Mouse (Mus musculus) liver, embryonic 11.5 days (tissue): ENCODE data around the gene Arhgef7. TPM values are rescaled to one million over a fixed set of nuclear protein-coding genes. Genes with fewer than 3 reads are reported as not detected.

Source experiments
- ATAC-seq: fragments of 200-750 bp; cut with Nextera tagmentation; replicated peaks from 2 replicates; pipeline ENCODE4 v1.8.0; 2017; ENCODE audit warnings: moderate number of reproducible peaks, mild to moderate bottlenecking, moderate TSS enrichment, moderate library complexity; ENCODE audit not compliant: low FRiP score
- DNase-seq: peaks from one replicate; pipeline ENCODE4 v3.0.0-alpha.2; 2017; ENCODE audit warnings: low spot score
- H3K27ac ChIP-seq: fragments of 300-500 bp; sonication (generic); 2 replicates; pipeline ENCODE4 v1.5.1; 2014; ENCODE audit warnings: mild to moderate bottlenecking, low read depth, low read length, control low read depth
- H3K27me3 ChIP-seq: fragments of 300-500 bp; sonication (generic); replicated peaks from 2 replicates; pipeline ENCODE4 v1.6.1; 2014; ENCODE audit warnings: low read length, mixed read lengths; ENCODE audit not compliant: control insufficient read depth, insufficient read depth
- H3K36me3 ChIP-seq: fragments of 300-500 bp; sonication (generic); 2 replicates; pipeline ENCODE4 v1.6.1; 2014; ENCODE audit warnings: mild to moderate bottlenecking, low read length, moderate library complexity, mixed read lengths; ENCODE audit not compliant: control insufficient read depth, insufficient read depth
- H3K4me1 ChIP-seq: fragments of 300-500 bp; sonication (generic); replicated peaks from 2 replicates; pipeline ENCODE4 v1.6.1; 2014; ENCODE audit warnings: low read length, mixed read lengths; ENCODE audit not compliant: control insufficient read depth, insufficient read depth
- H3K4me2 ChIP-seq: fragments of 300-500 bp; sonication (generic); 2 replicates; pipeline ENCODE4 v1.6.1; 2014; ENCODE audit warnings: mild to moderate bottlenecking, control low read depth, moderate library complexity
- H3K4me3 ChIP-seq: fragments of 300-500 bp; sonication (generic); 2 replicates; pipeline ENCODE4 v1.5.1; 2014; ENCODE audit warnings: low read depth, low read length, control low read depth
- H3K9ac ChIP-seq: fragments of 300-500 bp; sonication (generic); 2 replicates; pipeline ENCODE4 v1.6.1; 2014; ENCODE audit warnings: low read depth, low read length, control low read depth
- H3K9me3 ChIP-seq: fragments of 300-500 bp; sonication (generic); 2 replicates; pipeline ENCODE4 v1.6.1; 2016; ENCODE audit warnings: low read length, inconsistent platforms, mixed read lengths; ENCODE audit not compliant: control insufficient read depth
- WGBS: fragments of 180-500 bp; shearing (Covaris S2); extraction: QIAGEN DNeasy Blood & Tissue Kit; methylation state at CpG from one replicate; pipeline ENCODE4 v1.1.7; 2014; 5-methylcytosine and 5-hydroxymethylcytosine counted together
- polyA plus RNA-seq: library from polyadenylated mRNA; unstranded; fragments of >200 nt; fragmentation: Nextera tagmentation; extraction: Ambion mirVana; gene quantifications from 2 replicates; pipeline ENCODE4 v1.2.1, GENCODE M21; 2014

Gene Arhgef7
- polyA plus RNA-seq, 1 experiment from 2014 or later, result 31.1 TPM

DNA sequence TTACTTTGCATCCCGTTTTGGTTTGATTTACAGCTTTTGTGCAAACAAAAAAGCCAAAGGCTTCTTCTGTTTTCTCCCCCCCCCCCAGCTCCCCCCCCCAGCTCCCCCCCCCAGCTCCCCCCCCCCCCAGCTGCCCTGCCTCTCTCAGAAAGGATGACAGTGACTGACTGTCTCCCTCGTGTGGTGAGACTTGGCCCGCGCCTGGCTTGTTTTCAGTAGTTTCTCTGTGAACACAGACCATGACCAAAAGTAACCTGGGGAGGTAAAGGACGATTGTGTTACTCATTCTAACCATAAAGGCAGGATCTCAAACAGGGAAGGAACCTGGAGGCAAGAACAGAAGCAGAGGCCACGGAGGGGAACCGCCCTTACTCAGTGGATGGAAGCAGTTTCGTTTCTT, 60.7 kb downstream of the Arhgef7 start:
- Histone ChIP-seq H3K36me3 (peaks cover 10% of the 10 kb centered on the region; the same call in 1 of the 2 replicates), H3K4me1 (no peaks in the 10 kb centered on the region), H3K4me2 (no peak overlapping the region), H3K9me3 (no peaks in the 10 kb centered on the region), H3K27ac (no peak overlapping the region), H3K9ac (no peak overlapping the region), H3K4me3 (no peak overlapping the region), H3K27me3 (no peaks in the 10 kb centered on the region)
- DNase-seq (no peak), ATAC-seq (no peak)
- WGBS, result 64% methylated on average over 8 of the region's 8 CpGs

DNA sequence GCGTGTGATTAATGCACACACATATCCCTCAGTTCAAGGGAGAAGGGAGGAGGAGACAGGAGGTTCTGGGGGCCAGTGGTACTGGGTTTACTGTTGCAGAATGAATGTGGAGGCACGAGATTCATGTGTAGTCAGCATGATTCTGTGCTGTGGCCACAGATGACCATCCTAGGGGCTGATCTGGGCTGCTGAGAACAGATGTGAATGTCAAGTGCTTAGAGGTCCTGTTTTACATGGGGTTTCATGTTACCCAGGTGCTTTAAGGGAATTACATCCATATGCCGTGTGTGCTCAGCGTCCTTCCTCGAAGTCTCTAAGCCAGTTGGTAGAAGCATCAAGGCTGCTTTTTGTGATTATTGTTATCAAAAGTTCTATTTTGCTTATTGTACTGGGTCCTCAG, 61.6 kb downstream of the Arhgef7 start:
- Histone ChIP-seq H3K27me3 (no peaks in the 10 kb centered on the region), H3K4me3 (no peak overlapping the region), H3K36me3 (peaks cover 10% of the 10 kb centered on the region; the same call in 1 of the 2 replicates), H3K27ac (no peak overlapping the region), H3K9me3 (no peaks in the 10 kb centered on the region), H3K9ac (no peak overlapping the region), H3K4me1 (no peaks in the 10 kb centered on the region), H3K4me2 (no peak overlapping the region)
- ATAC-seq, result no peak
- DNase-seq, result no peak
- 77% methylated on average over 5 of the region's 5 CpGs for WGBS

DNA sequence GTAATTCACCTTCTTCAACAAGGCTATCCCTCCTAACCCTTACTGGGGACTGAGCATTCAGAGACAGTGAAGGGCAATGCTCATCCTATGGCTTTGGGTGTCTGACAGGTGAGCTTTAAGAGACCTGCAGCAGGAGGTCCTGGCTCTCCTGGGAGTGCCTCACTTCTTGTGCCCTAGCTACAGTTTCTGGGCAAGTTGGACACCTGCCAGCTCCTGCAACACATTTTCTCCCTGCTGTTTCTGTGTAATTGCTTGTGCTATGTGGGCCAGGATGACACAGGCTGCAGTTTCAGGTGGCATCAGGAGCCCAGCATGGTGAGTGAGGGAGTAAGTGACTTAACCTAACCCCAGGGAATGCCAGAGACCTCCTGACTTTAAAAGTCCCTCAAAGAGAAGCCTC, 67.4 kb downstream of the Arhgef7 start:
- ATAC-seq (no peak), DNase-seq (no peak)
- Histone ChIP-seq H3K4me1 (no peaks in the 10 kb centered on the region), H3K27ac (no peak overlapping the region), H3K27me3 (no peaks in the 10 kb centered on the region), H3K4me3 (no peak overlapping the region), H3K9ac (no peak overlapping the region), H3K36me3 (peaks cover 8% of the 10 kb centered on the region; the same call in 1 of the 2 replicates), H3K9me3 (no peaks in the 10 kb centered on the region), H3K4me2 (no peak overlapping the region)

DNA sequence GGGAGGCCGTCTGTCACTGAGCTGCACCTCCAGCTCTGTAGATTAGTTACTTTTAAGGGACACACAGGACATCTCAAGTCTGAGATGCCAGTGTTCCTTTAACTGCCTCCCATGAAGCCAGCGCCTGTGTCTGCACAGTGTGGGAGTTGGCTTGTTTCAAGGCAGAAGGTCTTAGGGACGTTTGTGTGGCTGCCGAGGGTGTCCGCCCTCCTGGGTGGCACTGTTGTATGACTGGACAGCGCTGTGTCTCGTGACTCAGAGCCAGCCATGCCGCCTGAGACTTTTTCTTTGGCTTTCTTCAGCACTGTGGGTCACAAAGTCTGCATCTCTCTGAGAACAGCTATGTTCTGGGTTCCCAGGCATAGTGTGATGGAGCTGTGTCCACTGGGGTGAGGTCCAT, 69.6 kb downstream of the Arhgef7 start:
- ATAC-seq (no peak), DNase-seq (no peak)
- no peaks in the 10 kb centered on the region for H3K27me3 ChIP-seq
- H3K4me1 ChIP-seq, result no peaks in the 10 kb centered on the region
- H3K4me2 ChIP-seq, result no peak overlapping the region
- no peak overlapping the region for H3K27ac ChIP-seq
- H3K9me3 ChIP-seq, result no peaks in the 10 kb centered on the region
- no peak overlapping the region for H3K4me3 ChIP-seq
- H3K9ac ChIP-seq, result no peak overlapping the region
- WGBS, result 90% methylated on average over 8 of the region's 8 CpGs
- peaks cover 10% of the 10 kb centered on the region; the same call in 1 of the 2 replicates for H3K36me3 ChIP-seq

DNA sequence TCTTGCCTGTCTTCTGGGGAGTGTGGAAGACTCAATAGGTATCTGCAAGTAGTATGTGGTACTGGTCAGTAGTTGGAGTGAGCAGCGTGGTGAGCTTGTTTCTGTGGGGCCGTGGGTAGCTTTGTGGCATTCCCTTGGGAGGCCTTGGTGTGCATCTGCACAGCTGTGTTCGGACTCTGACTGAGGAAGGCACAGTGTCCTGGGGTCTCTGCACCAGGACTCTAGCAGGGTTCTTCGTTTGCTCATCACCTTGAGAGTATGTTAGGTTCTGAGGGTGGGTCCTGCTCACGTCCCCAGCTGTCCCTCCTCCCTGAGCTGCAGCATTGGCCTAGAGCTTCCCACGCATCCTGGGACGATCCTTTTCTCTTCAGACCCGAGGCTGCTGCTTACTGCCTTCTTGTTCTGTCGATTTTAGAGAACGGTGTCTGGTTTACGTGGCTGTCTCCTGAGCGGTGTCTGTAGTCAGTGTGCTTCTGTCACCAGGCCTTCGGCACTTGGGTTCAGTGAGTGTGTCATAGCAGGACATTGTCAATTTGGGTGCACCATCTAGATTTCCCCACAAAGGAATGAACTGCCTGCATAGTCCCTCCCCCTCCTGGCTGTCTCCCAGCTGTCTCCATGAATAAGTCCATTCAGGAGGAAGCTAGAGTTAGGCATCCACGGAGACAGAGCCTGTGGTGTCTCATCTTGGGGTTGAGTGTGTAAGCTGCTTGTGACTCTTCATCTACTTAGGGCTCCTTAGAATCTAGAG, 70.4 kb downstream of the Arhgef7 start:
- H3K9ac ChIP-seq, result no peak overlapping the region
- no peak for ATAC-seq
- no peak for DNase-seq
- H3K9me3 ChIP-seq, result no peaks in the 10 kb centered on the region
- H3K36me3 ChIP-seq, result peaks cover 7% of the 10 kb centered on the region; the same call in 1 of the 2 replicates
- no peak overlapping the region for H3K4me2 ChIP-seq
- no peak overlapping the region for H3K4me3 ChIP-seq
- no peaks in the 10 kb centered on the region for H3K4me1 ChIP-seq
- 88% methylated on average over 14 of the region's 14 CpGs for WGBS
- H3K27ac ChIP-seq, result no peak overlapping the region
- H3K27me3 ChIP-seq, result no peaks in the 10 kb centered on the region

DNA sequence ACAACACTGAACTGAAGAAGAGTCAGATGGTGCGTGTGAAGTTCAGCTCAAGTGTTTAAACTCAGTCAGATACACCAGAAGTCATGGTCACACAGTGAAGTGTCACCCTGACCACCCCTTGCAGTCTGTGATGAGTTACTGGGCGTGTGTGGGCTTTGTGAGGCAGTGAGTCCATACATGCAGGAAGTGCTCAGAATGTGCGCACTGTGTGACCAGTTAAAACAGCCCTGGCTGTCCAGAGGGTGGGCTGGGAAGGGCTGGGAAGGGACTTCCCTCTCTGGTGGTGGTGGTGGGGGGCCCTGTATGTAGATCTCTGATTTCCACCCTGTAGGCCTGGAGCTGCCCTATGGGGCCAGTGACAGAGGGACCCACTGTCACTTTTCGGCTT, 71.0 kb downstream of the Arhgef7 start:
- H3K9ac ChIP-seq, result no peak overlapping the region
- no peaks in the 10 kb centered on the region for H3K9me3 ChIP-seq
- no peaks in the 10 kb centered on the region for H3K27me3 ChIP-seq
- peaks cover 7% of the 10 kb centered on the region; the same call in 1 of the 2 replicates for H3K36me3 ChIP-seq
- ATAC-seq (no peak), DNase-seq (no peak)
- no peak overlapping the region for H3K4me3 ChIP-seq
- H3K4me2 ChIP-seq, result no peak overlapping the region
- H3K27ac ChIP-seq, result no peak overlapping the region
- no peaks in the 10 kb centered on the region for H3K4me1 ChIP-seq
- WGBS, result 92% methylated on average over 4 of the region's 4 CpGs

DNA sequence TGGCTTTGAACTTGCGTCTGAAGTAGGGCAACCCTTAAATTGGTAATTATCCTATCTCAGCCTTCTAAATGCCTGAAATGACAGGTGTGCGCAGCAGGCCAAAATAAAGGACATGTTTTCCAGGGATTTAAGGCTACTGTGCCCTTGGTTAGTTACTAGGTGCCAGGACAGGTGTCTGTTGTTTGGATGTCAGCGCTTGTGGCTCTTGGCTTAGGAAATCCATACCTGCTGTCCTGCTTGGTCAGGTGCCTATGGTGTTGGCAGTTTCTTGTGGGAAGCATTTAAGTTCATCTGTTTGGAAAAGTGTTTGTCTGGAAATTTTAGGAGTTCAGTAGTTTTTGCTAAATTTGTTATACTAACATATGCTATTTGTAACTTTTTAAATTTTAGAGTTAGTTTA, 71.6 kb downstream of the Arhgef7 start:
- DNase-seq (no peak), ATAC-seq (no peak)
- Histone ChIP-seq H3K36me3 (peaks cover 10% of the 10 kb centered on the region; the same call in 1 of the 2 replicates), H3K4me2 (no peak overlapping the region), H3K4me3 (no peak overlapping the region), H3K9ac (no peak overlapping the region), H3K4me1 (no peaks in the 10 kb centered on the region), H3K27ac (no peak overlapping the region), H3K27me3 (no peaks in the 10 kb centered on the region), H3K9me3 (no peaks in the 10 kb centered on the region)
- WGBS, result 90% methylated on average over 3 of the region's 3 CpGs

DNA sequence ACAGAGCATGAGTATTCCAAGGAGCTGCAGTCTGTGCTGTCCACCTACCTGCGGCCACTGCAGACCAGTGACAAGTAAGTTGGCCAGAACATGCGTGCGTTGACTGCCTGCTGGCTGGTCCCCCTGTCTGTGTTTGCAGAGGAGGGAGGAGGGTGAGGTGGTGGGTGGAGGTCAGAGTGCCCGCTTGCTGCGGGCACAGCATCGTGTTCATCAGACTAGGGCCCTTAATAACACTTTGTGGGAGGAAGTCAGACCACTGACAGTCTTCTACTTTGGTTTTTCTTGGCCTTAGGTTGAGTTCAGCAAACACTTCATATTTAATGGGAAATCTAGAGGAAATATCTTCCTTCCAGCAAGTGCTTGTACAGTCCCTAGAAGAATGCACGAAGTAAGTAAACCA, 73.0 kb downstream of the Arhgef7 start:
- 89% methylated on average over 7 of the region's 7 CpGs for WGBS
- Histone ChIP-seq H3K27me3 (no peaks in the 10 kb centered on the region), H3K4me3 (no peak overlapping the region), H3K4me1 (no peaks in the 10 kb centered on the region), H3K9me3 (no peaks in the 10 kb centered on the region), H3K36me3 (peaks cover 18% of the 10 kb centered on the region), H3K27ac (no peak overlapping the region), H3K4me2 (no peak overlapping the region), H3K9ac (no peak overlapping the region)
- DNase-seq (no peak), ATAC-seq (no peak)

DNA sequence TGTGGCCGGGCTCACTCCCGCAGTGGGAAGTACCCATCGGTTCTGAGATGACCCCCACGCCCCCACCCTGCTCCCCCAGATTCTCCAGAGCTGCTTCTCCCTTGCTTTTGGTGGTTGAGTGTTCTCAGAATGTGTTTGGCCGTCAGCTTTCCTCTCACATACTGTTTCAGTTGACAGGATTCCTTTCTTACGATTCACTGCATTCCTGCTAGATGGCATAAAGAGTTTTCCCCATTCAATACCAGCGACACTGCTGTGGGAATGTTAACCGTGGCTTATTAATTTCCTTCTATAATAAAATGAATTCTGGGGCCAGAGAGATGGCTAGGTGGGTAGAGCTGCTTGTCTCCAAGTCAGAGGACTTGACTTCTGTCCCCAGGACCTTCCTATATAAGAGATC, 74.0 kb downstream of the Arhgef7 start:
- no peak overlapping the region for H3K4me3 ChIP-seq
- no peaks in the 10 kb centered on the region for H3K9me3 ChIP-seq
- H3K36me3 ChIP-seq, result peaks cover 18% of the 10 kb centered on the region
- DNase-seq (no peak), ATAC-seq (no peak)
- no peaks in the 10 kb centered on the region for H3K27me3 ChIP-seq
- no peak overlapping the region for H3K9ac ChIP-seq
- 80% methylated on average over 8 of the region's 8 CpGs for WGBS
- H3K4me2 ChIP-seq, result no peak overlapping the region
- H3K27ac ChIP-seq, result no peak overlapping the region
- no peaks in the 10 kb centered on the region for H3K4me1 ChIP-seq
